Mouse (Mus musculus): ENCODE data around the gene Tango2. TPM values are rescaled to one million over a fixed set of nuclear protein-coding genes. Genes with fewer than 3 reads are reported as not detected.

Gene Tango2
- polyA plus RNA-seq, 1 experiment: 33.0 TPM

- H3K4me1 ChIP-seq (ENCODE audit: control insufficient read depth, insufficient read depth, low read length): no peaks in the 10 kb centered on the region
These were observed 35.9 kb upstream of the Tango2 start for GRCm38 (mm10) chr16:18383756-18384155.

GRCm38 (mm10) chr16:18383045-18383726 lies 35.3 kb upstream of the Tango2 start:
- H3K4me1 ChIP-seq (ENCODE audit: control insufficient read depth, insufficient read depth, low read length): no peaks in the 10 kb centered on the region
- H3K4me3 ChIP-seq (ENCODE audit: insufficient read depth, low read length): no peak overlapping the region
- no peak for TF ChIP-seq CTCF (IDR thresholded peaks at IDR 0.05; ENCODE audit: low read depth, low read length)
- TF ChIP-seq POLR2A (IDR thresholded peaks at IDR 0.05; ENCODE audit: borderline replicate concordance, low read depth, low read length): no peak
- H3K27ac ChIP-seq (ENCODE audit: insufficient read depth, low read depth, low read length): no peak overlapping the region

More at GRCm38 (mm10) chr16:18383756-18384155, 35.9 kb upstream of the Tango2 start:
- no peak overlapping the region for H3K4me3 ChIP-seq (ENCODE audit: insufficient read depth, low read length)
- TF ChIP-seq POLR2A (IDR thresholded peaks at IDR 0.05; ENCODE audit: borderline replicate concordance, low read depth, low read length) (no peak), CTCF (IDR thresholded peaks at IDR 0.05; ENCODE audit: low read depth, low read length) (no peak)
- H3K27ac ChIP-seq (ENCODE audit: insufficient read depth, low read depth, low read length): no peak overlapping the region

GRCm38 (mm10) chr16:18381621-18382258 lies 33.8 kb upstream of the Tango2 start:
- H3K4me1 ChIP-seq (ENCODE audit: control insufficient read depth, insufficient read depth, low read length): peaks cover 6% of the 10 kb centered on the region
- H3K4me3 ChIP-seq (ENCODE audit: insufficient read depth, low read length): no peak overlapping the region
- TF ChIP-seq CTCF (IDR thresholded peaks at IDR 0.05; ENCODE audit: low read depth, low read length): no peak
- no peak for TF ChIP-seq POLR2A (IDR thresholded peaks at IDR 0.05; ENCODE audit: borderline replicate concordance, low read depth, low read length)
- H3K27ac ChIP-seq (ENCODE audit: insufficient read depth, low read depth, low read length): no peak overlapping the region

- Histone ChIP-seq H3K27ac (ENCODE audit: insufficient read depth, low read depth, low read length) (no peak overlapping the region), H3K4me1 (ENCODE audit: control insufficient read depth, insufficient read depth, low read length) (peaks cover 6% of the 10 kb centered on the region), H3K4me3 (ENCODE audit: insufficient read depth, low read length) (no peak overlapping the region)
- TF ChIP-seq POLR2A (IDR thresholded peaks at IDR 0.05; ENCODE audit: borderline replicate concordance, low read depth, low read length) (no peak), CTCF (IDR thresholded peaks at IDR 0.05; ENCODE audit: low read depth, low read length) (no peak)
These were observed 32.7 kb upstream of the Tango2 start for GRCm38 (mm10) chr16:18380495-18381063.

GRCm38 (mm10) chr16:18379338-18380001 lies 31.6 kb upstream of the Tango2 start:
- H3K27ac ChIP-seq (ENCODE audit: insufficient read depth, low read depth, low read length): no peak overlapping the region
- H3K4me3 ChIP-seq (ENCODE audit: insufficient read depth, low read length): no peak overlapping the region
- peaks cover 6% of the 10 kb centered on the region for H3K4me1 ChIP-seq (ENCODE audit: control insufficient read depth, insufficient read depth, low read length)
- TF ChIP-seq CTCF (IDR thresholded peaks at IDR 0.05; ENCODE audit: low read depth, low read length) (no peak), POLR2A (IDR thresholded peaks at IDR 0.05; ENCODE audit: borderline replicate concordance, low read depth, low read length) (no peak)

- Histone ChIP-seq H3K27ac (ENCODE audit: insufficient read depth, low read depth, low read length) (no peak overlapping the region), H3K4me1 (ENCODE audit: control insufficient read depth, insufficient read depth, low read length) (peaks cover 6% of the 10 kb centered on the region), H3K4me3 (ENCODE audit: insufficient read depth, low read length) (no peak overlapping the region)
- TF ChIP-seq POLR2A (IDR thresholded peaks at IDR 0.05; ENCODE audit: borderline replicate concordance, low read depth, low read length) (no peak), CTCF (IDR thresholded peaks at IDR 0.05; ENCODE audit: low read depth, low read length) (no peak)
These were observed 30.6 kb upstream of the Tango2 start for GRCm38 (mm10) chr16:18378489-18378888.

- H3K4me3 ChIP-seq (ENCODE audit: insufficient read depth, low read length): no peak overlapping the region
- no peak overlapping the region for H3K27ac ChIP-seq (ENCODE audit: insufficient read depth, low read depth, low read length)
These were observed 29.3 kb upstream of the Tango2 start for GRCm38 (mm10) chr16:18377203-18377602.

GRCm38 (mm10) chr16:18376297-18376954 lies 28.5 kb upstream of the Tango2 start:
- TF ChIP-seq CTCF (IDR thresholded peaks at IDR 0.05; ENCODE audit: low read depth, low read length): no peak
- Histone ChIP-seq H3K4me1 (ENCODE audit: control insufficient read depth, insufficient read depth, low read length) (peaks cover 6% of the 10 kb centered on the region), H3K4me3 (ENCODE audit: insufficient read depth, low read length) (no peak overlapping the region), H3K27ac (ENCODE audit: insufficient read depth, low read depth, low read length) (no peak overlapping the region)

More at GRCm38 (mm10) chr16:18377203-18377602, 29.3 kb upstream of the Tango2 start:
- no peak for TF ChIP-seq POLR2A (IDR thresholded peaks at IDR 0.05; ENCODE audit: borderline replicate concordance, low read depth, low read length)
- no peak for TF ChIP-seq CTCF (IDR thresholded peaks at IDR 0.05; ENCODE audit: low read depth, low read length)
- peaks cover 6% of the 10 kb centered on the region for H3K4me1 ChIP-seq (ENCODE audit: control insufficient read depth, insufficient read depth, low read length)

GRCm38 (mm10) chr16:18373632-18374031 lies 25.7 kb upstream of the Tango2 start:
- TF ChIP-seq CTCF (IDR thresholded peaks at IDR 0.05; ENCODE audit: low read depth, low read length): no peak
- no peak for TF ChIP-seq POLR2A (IDR thresholded peaks at IDR 0.05; ENCODE audit: borderline replicate concordance, low read depth, low read length)
- Histone ChIP-seq H3K27ac (ENCODE audit: insufficient read depth, low read depth, low read length) (no peak overlapping the region), H3K4me1 (ENCODE audit: control insufficient read depth, insufficient read depth, low read length) (peaks cover 6% of the 10 kb centered on the region)

More at GRCm38 (mm10) chr16:18373632-18374031, 25.7 kb upstream of the Tango2 start:
- H3K4me3 ChIP-seq (ENCODE audit: insufficient read depth, low read length): no peak overlapping the region
